Mouse (Mus musculus) embryonic facial prominence, embryonic 12.5 days (tissue): ENCODE results near the gene H1f0. TPM values are rescaled to one million over a fixed set of nuclear protein-coding genes. Genes with fewer than 3 reads are reported as not detected.
"Not testable (repeated sequence)": the region's sequence is repeated elsewhere in the genome, so short reads cannot be mapped to it uniquely, and the experiment has no call there.

Experiments
- ATAC-seq: fragments of 200-750 bp; cut with Nextera tagmentation; 2 replicates; pipeline ENCODE4 v1.8.0; 2017; ENCODE audit not compliant: insufficient number of reproducible peaks, insufficient read depth, low FRiP score, low TSS enrichment
- H3K27ac ChIP-seq: fragments of 300-500 bp; sonication (generic); 2 replicates; pipeline ENCODE4 v1.5.1; 2016; ENCODE audit warnings: mild to moderate bottlenecking
- H3K27me3 ChIP-seq: fragments of 300-500 bp; sonication (generic); 2 replicates; pipeline ENCODE4 v1.6.1; 2016; ENCODE audit warnings: mild to moderate bottlenecking, moderate library complexity
- H3K36me3 ChIP-seq: fragments of 300-500 bp; sonication (generic); 2 replicates; pipeline ENCODE4 v1.6.1; 2016; ENCODE audit warnings: mild to moderate bottlenecking
- H3K4me1 ChIP-seq: fragments of 300-500 bp; sonication (generic); 2 replicates; pipeline ENCODE4 v1.6.1; 2016
- H3K4me2 ChIP-seq: fragments of 300-500 bp; sonication (generic); replicated peaks from 2 replicates; pipeline ENCODE4 v1.6.1; 2016; ENCODE audit warnings: mild to moderate bottlenecking, moderate library complexity
- H3K4me3 ChIP-seq: fragments of 300-500 bp; sonication (generic); 2 replicates; pipeline ENCODE4 v1.5.1; 2016; ENCODE audit warnings: mild to moderate bottlenecking
- H3K9ac ChIP-seq: fragments of 300-500 bp; sonication (generic); 2 replicates; pipeline ENCODE4 v1.6.1; 2016; ENCODE audit warnings: mild to moderate bottlenecking, moderate library complexity
- H3K9me3 ChIP-seq: fragments of 300-500 bp; sonication (generic); 2 replicates; pipeline ENCODE4 v1.6.1; 2016; ENCODE audit warnings: mild to moderate bottlenecking, moderate library complexity
- WGBS: fragments of 180-500 bp; shearing (Covaris S2); methylation state at CpG from one replicate; pipeline ENCODE4 v1.1.7; 2016; 5-methylcytosine and 5-hydroxymethylcytosine counted together
- polyA plus RNA-seq: library from polyadenylated mRNA; unstranded; fragments of >200 nt; fragmentation: Nextera tagmentation; extraction: Ambion mirVana; gene quantifications from 2 replicates; pipeline ENCODE4 v1.2.1, GENCODE M21; 2016

H1f0 gene
- polyA plus RNA-seq, 1 experiment from 2014 or later = 519 TPM

GRCm38 (mm10) chr15:79006638-79007037 lies 21.6 kb upstream of the H1f0 start:
- no peaks in the 10 kb centered on the region for H3K27me3 ChIP-seq
- H3K4me2 ChIP-seq = no peak overlapping the region
- WGBS = 76% methylated on average over 3 of the region's 3 CpGs
- H3K27ac ChIP-seq = no peak overlapping the region
- no peak overlapping the region for H3K9ac ChIP-seq
- no peak overlapping the region for H3K4me3 ChIP-seq
- peaks cover 65% of the 10 kb centered on the region for H3K36me3 ChIP-seq
- H3K4me1 ChIP-seq = no peaks in the 10 kb centered on the region
- no peak for ATAC-seq
- H3K9me3 ChIP-seq = no peaks in the 10 kb centered on the region

- no peaks in the 10 kb centered on the region for H3K9me3 ChIP-seq
- H3K9ac ChIP-seq = no peak overlapping the region
- ATAC-seq = no peak
- WGBS = 91% methylated on average over 5 of the region's 5 CpGs
- no peaks in the 10 kb centered on the region for H3K4me1 ChIP-seq
- no peak overlapping the region for H3K4me3 ChIP-seq
- H3K27me3 ChIP-seq = no peaks in the 10 kb centered on the region
- H3K4me2 ChIP-seq = no peak overlapping the region
- H3K36me3 ChIP-seq = peaks cover 61% of the 10 kb centered on the region
- H3K27ac ChIP-seq = no peak overlapping the region
Measured at GRCm38 (mm10) chr15:79007059-79007458, 21.2 kb upstream of the H1f0 start.

- H3K27ac ChIP-seq, H3K9me3 ChIP-seq, H3K4me3 ChIP-seq, H3K4me2 ChIP-seq, H3K4me1 ChIP-seq, ATAC-seq, H3K27me3 ChIP-seq, H3K9ac ChIP-seq: not testable (repeated sequence)
- 92% methylated on average over 6 of the region's 6 CpGs for WGBS
- H3K36me3 ChIP-seq = peaks cover 53% of the 10 kb centered on the region
Measured at GRCm38 (mm10) chr15:79007836-79008235, 20.4 kb upstream of the H1f0 start.

DNA sequence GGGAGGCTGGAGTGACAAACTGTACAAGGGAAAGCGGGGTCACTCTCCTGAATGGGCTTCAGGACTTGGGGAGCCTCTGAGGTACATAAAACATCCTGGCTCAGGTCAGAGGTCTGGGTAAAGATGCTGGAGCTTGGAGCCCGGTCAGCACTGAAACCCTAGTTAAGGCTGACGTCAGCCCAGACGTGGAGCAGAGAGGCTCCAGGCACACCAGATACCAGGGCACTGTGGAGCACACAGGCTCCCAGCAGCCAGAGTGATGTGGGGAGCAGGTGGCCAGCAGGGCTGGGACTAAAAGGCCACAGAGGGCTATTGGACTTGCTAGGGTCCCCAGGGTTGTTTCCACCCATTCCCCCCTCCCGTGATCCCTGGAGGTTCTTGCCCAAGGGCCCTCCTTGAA lies 18.5 kb upstream of the H1f0 start:
- no peak for ATAC-seq
- H3K4me1 ChIP-seq = no peaks in the 10 kb centered on the region
- 56% methylated on average over 5 of the region's 5 CpGs for WGBS

DNA sequence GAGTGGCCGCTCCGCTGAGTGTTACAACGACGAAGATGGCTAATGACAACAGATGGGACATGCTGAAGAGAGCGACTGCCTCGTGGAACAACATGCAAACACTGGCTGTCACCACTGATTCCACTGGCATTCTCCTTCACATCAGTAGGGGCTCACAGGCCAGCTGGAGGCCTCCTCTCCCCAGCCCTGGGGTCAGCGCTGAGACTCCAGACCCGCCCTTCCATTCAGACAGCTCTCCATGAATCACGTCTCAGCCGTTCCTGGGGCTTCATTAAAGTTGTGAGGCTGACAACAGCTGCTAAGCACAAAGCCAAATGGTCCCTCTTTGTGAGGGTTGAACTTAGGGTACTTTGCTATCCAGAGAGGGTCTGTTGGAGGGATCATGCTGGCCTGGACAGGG lies 16.7 kb upstream of the H1f0 start:
- WGBS = 65% methylated on average over 10 of the region's 10 CpGs
- H3K9ac ChIP-seq = no peak overlapping the region
- no peaks in the 10 kb centered on the region for H3K9me3 ChIP-seq
- H3K27ac ChIP-seq = no peak overlapping the region
- ATAC-seq = no peak
- no peak overlapping the region for H3K4me3 ChIP-seq
- no peaks in the 10 kb centered on the region for H3K4me1 ChIP-seq
- H3K27me3 ChIP-seq = no peaks in the 10 kb centered on the region
- no peak overlapping the region for H3K4me2 ChIP-seq
- H3K36me3 ChIP-seq = peaks cover 17% of the 10 kb centered on the region

More for the DNA sequence above, 18.5 kb upstream of the H1f0 start:
- H3K4me3 ChIP-seq = no peak overlapping the region
- H3K9ac ChIP-seq = no peak overlapping the region
- H3K27ac ChIP-seq = no peak overlapping the region
- no peaks in the 10 kb centered on the region for H3K9me3 ChIP-seq
- peaks cover 34% of the 10 kb centered on the region for H3K36me3 ChIP-seq
- H3K4me2 ChIP-seq = no peak overlapping the region
- H3K27me3 ChIP-seq = no peaks in the 10 kb centered on the region

DNA sequence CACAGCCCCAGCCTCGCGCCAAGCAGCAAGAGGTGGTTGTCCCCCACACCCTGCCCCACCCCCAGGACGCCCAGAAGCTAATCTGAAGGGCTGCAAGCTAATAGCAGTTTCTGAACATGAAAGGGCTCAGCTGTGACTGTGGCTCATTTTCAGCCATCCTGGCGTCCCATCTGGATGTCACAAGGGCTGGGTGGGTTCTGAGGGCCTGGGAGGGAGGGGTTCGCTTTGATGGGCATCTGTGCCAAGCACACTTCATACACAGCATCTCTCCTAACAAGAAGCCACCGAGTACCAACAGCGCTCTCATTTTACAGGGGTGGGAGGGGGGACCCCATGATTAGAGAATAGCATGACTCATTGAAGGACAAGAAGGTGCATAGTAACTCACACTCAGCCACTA lies 14.9 kb upstream of the H1f0 start:
- Histone ChIP-seq H3K27me3 (no peaks in the 10 kb centered on the region), H3K27ac (no peak overlapping the region), H3K9ac (no peak overlapping the region), H3K4me1 (no peaks in the 10 kb centered on the region), H3K4me3 (no peak overlapping the region), H3K9me3 (no peaks in the 10 kb centered on the region), H3K36me3 (0 out of 2 replicates have a peak, but pooled peaks cover 2% of the 10 kb centered on the region), H3K4me2 (no peak overlapping the region)
- no peak for ATAC-seq
- 74% methylated on average over 7 of the region's 7 CpGs for WGBS

DNA sequence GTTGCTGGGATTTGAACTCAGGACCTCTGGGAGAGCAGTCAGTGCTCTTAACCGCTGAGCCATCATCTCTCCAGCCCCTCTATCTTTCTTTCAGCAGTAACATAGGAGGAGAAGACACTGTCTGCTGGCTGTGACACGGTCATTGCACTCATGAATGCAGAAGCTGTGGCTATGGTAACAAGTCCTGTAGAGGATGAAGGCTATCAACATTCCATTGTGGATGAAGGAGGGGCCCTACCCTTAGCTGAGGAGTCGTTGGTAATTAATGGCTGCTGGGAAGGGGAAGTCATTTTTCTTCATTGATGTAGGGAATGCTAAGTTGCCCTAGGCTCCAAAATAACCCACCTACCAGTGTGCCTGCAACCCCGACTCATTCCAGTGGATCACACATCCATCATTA lies 10.1 kb upstream of the H1f0 start:
- 44% methylated on average over 4 of the region's 4 CpGs for WGBS
- no peak overlapping the region for H3K4me3 ChIP-seq
- ATAC-seq = no peak

DNA sequence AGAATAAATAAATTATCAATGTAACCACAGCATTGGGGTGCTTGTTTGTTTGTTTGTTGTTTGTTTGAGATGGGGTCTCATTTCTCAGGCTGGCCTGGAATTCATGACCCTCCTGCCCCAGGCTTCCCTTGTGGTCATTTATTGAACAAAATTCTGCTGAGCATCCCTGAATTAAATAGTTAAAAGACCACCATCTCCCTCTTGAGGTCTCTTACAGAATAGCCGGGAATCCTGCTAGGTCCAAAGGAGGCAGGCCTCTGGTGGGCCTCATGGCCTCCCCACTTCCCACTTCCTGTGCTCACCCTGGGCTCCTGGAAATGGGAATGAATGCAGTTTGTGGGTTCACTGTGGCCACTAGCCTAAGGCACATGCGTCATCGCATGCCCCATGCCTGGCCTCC lies 9.4 kb upstream of the H1f0 start:
- H3K36me3 ChIP-seq = no peaks in the 10 kb centered on the region
- no peaks in the 10 kb centered on the region for H3K4me1 ChIP-seq
- H3K4me3 ChIP-seq = no peak overlapping the region
- H3K27me3 ChIP-seq = no peaks in the 10 kb centered on the region
- H3K9ac ChIP-seq = no peak overlapping the region
- WGBS = 66% methylated on average over 3 of the region's 3 CpGs
- no peak overlapping the region for H3K27ac ChIP-seq
- no peak for ATAC-seq
- H3K9me3 ChIP-seq = no peaks in the 10 kb centered on the region
- H3K4me2 ChIP-seq = no peak overlapping the region

More for the DNA sequence above, 10.1 kb upstream of the H1f0 start:
- H3K9me3 ChIP-seq = no peaks in the 10 kb centered on the region
- no peaks in the 10 kb centered on the region for H3K27me3 ChIP-seq
- no peak overlapping the region for H3K27ac ChIP-seq
- no peaks in the 10 kb centered on the region for H3K36me3 ChIP-seq
- no peak overlapping the region for H3K9ac ChIP-seq
- H3K4me2 ChIP-seq = no peak overlapping the region
- H3K4me1 ChIP-seq = no peaks in the 10 kb centered on the region

- WGBS = 63% methylated on average over 10 of the region's 10 CpGs
- ATAC-seq = no peak
- Histone ChIP-seq H3K9ac (no peak overlapping the region), H3K9me3 (no peaks in the 10 kb centered on the region), H3K36me3 (no peaks in the 10 kb centered on the region), H3K4me3 (no peak overlapping the region), H3K4me1 (peaks cover 20% of the 10 kb centered on the region), H3K27ac (no peak overlapping the region), H3K4me2 (no peak overlapping the region), H3K27me3 (no peaks in the 10 kb centered on the region)
Measured at GRCm38 (mm10) chr15:79022671-79023230, 5.5 kb upstream of the H1f0 start.

DNA sequence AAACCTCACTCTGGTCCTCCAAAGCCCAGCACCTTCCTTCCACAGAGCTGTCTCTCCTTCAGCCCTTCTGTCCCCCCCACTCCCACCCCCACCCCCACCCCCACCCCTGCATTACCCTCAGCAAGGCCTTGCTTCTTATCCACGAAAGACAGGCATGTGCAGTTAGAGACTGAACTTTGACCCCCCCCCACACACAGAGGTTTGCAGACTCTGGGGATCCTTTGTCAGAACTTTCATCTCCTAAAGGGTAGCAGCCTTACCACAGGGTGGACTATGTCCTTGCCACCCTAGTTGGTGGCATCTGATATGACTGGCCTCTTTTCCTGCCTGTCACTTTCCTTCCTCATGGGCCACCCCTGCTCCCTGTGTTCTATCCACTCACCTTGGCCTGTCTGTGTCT lies 4.9 kb upstream of the H1f0 start:
- Histone ChIP-seq H3K4me3 (no peak overlapping the region), H3K27ac (no peak overlapping the region), H3K4me2 (no peak overlapping the region), H3K9me3 (no peaks in the 10 kb centered on the region), H3K36me3 (no peaks in the 10 kb centered on the region), H3K9ac (no peak overlapping the region), H3K4me1 (peaks cover 20% of the 10 kb centered on the region), H3K27me3 (no peaks in the 10 kb centered on the region)
- 36% methylated on average over 1 of the region's 1 CpGs for WGBS
- no peak for ATAC-seq

DNA sequence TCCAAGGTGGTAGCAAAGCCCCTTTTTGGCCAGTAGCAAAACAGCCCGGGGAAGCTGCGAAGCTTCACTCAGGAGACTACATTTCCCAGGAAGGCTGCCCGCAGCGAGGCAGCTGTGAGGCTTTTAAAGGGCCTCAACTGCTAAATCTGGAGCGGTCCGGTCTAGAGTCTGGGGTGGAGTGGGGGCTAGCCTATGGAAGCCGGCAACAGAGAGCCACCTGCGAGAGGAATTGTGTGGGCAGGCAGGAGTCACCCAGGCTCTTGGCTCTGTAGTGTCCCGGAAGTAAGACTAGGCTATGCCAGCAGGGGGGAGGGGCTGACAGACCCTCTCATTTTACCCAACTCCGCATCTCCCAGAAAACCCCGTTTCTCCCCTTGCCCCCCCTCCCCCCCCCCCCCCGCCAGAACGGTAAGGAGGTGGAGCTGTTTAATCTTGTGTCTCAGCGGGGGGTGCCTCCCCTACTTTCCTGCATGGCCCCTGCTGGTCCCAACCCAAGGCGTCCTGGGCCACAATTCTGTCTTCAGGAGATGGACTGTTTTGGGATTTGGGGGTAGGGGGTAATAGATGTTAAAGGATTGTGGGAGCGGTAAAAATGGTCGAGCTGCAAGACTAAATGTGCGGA lies 2.5 kb upstream of the H1f0 start:
- no peak overlapping the region for H3K9ac ChIP-seq
- H3K36me3 ChIP-seq = no peaks in the 10 kb centered on the region
- peaks cover 29% of the 10 kb centered on the region for H3K4me1 ChIP-seq
- H3K27me3 ChIP-seq = no peaks in the 10 kb centered on the region
- 10% methylated on average over 16 of the region's 18 CpGs for WGBS
- peak overlapping the region; percentile 37 for H3K4me2 ChIP-seq
- H3K9me3 ChIP-seq = no peaks in the 10 kb centered on the region
- ATAC-seq = no peak
- 0 out of 2 replicates have a peak overlapping the region, but pooled peaks have one; percentile 11 for H3K4me3 ChIP-seq
- no peak overlapping the region for H3K27ac ChIP-seq

DNA sequence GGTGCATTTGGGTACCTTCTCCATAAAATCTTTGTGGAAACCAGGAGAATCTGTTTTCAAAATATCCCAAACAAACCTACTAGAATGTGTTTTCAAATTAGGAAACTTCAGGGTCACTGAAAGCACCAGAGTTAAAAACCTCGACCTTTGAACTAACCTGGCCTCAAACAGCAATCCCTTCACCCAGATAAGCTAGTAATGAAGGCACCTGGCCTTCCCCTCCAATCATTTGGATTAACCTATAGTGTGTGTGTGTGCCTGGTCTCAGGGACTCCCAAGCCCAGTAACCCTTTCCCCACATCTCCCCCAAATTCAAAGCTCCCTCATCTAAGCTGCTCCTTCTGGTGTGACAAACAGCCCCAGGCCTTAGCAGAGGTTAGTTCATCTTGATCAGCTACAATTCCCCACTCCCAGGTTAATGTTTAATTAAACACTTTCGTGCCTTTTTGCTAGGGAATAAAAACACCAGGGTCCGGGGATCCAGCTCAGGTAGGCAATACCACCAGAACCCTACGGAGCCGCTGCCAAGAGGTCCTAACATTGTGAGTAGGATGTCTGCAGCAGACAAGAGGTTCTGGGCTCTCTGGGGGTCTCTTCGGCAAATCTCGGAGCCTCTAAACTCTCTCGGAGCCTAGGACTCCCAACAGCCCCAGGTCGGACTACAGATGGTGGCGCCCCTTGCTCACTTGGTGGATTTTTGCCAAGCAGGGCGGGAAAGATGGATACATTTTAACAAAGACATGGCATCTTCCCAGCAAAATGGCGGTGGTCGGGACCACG lies 1.5 kb upstream of the H1f0 start:
- peaks cover 37% of the 10 kb centered on the region for H3K4me1 ChIP-seq
- peak overlapping the region; percentile 98 for H3K4me2 ChIP-seq
- peak overlapping the region; percentile 100; the same call in 1 of the 2 replicates for H3K9ac ChIP-seq
- 0 out of 2 replicates have a peak overlapping the region, but pooled peaks have one; percentile 99 for H3K27ac ChIP-seq
- H3K9me3 ChIP-seq = no peaks in the 10 kb centered on the region
- WGBS = 48% methylated on average over 14 of the region's 14 CpGs
- H3K36me3 ChIP-seq = no peaks in the 10 kb centered on the region
- H3K4me3 ChIP-seq = peak overlapping the region; percentile 74; the same call in 1 of the 2 replicates
- ATAC-seq = no peak
- no peaks in the 10 kb centered on the region for H3K27me3 ChIP-seq
